Mouse (Mus musculus): ENCODE data around the gene Arid3a. TPM values are rescaled to one million over a fixed set of nuclear protein-coding genes. Genes with fewer than 3 reads are reported as not detected.
A peak's percentile ranks its signal among the peaks of the same experiment; 100 is the strongest.

The Arid3a gene
- polyA plus RNA-seq, 1 experiment from 2014 or later = 5.8 TPM

GRCm38 (mm10) chr10:79959847-79960601, 33.2 kb downstream of the Arid3a start, which contains the start of gene Wdr18:
Gene Wdr18 (plus strand): TSS chr10:79960152.
- peak within 1 kb of the TSS; percentile 90 for H3K4me2 ChIP-seq (ENCODE audit: low read depth, low read length)
- peak within 1 kb of the TSS; percentile 77 for H3K9ac ChIP-seq (ENCODE audit: low read depth, low read length)
- H3K27me3 ChIP-seq (ENCODE audit: control insufficient read depth, insufficient read depth, low read depth, low read length) = no peaks in the 10 kb centered on the region; the same call in 1 of the 2 replicates
- H3K9me3 ChIP-seq (replicated peaks; ENCODE audit: control insufficient read depth, low read length) = no peaks in the 10 kb centered on the region
- ATAC-seq (ENCODE audit: low read depth) = peak; percentile 93
- H3K4me3 ChIP-seq (ENCODE audit: low read depth, low read length) = peak within 1 kb of the TSS; percentile 85
- H3K36me3 ChIP-seq (ENCODE audit: control insufficient read depth, insufficient read depth) = peaks cover 12% of the 10 kb centered on the region; the same call in 1 of the 2 replicates
- H3K27ac ChIP-seq (ENCODE audit: low read length) = peak within 1 kb of the TSS; percentile 25; the same call in 1 of the 2 replicates
- H3K4me1 ChIP-seq (ENCODE audit: control insufficient read depth, low read depth, low read length) = peaks cover 16% of the 10 kb centered on the region
- WGBS (ENCODE audit: insufficient replicate concordance) = under 1% methylated on average over 61 of the region's 61 CpGs

GRCm38 (mm10) chr10:79960671-79961294, 33.9 kb downstream of the Arid3a start:
- 9% methylated on average over 10 of the region's 10 CpGs for WGBS (ENCODE audit: insufficient replicate concordance)
- peaks cover 18% of the 10 kb centered on the region for H3K36me3 ChIP-seq (ENCODE audit: control insufficient read depth, insufficient read depth)
- no peaks in the 10 kb centered on the region; the same call in 1 of the 2 replicates for H3K27me3 ChIP-seq (ENCODE audit: control insufficient read depth, insufficient read depth, low read depth, low read length)
- peaks cover 16% of the 10 kb centered on the region for H3K4me1 ChIP-seq (ENCODE audit: control insufficient read depth, low read depth, low read length)
- peak overlapping the region; percentile 90 for H3K4me2 ChIP-seq (ENCODE audit: low read depth, low read length)
- no peaks in the 10 kb centered on the region for H3K9me3 ChIP-seq (replicated peaks; ENCODE audit: control insufficient read depth, low read length)
- H3K9ac ChIP-seq (ENCODE audit: low read depth, low read length) = peak overlapping the region; percentile 77
- ATAC-seq (ENCODE audit: low read depth) = no peak
- H3K27ac ChIP-seq (ENCODE audit: low read length) = no peak overlapping the region
- H3K4me3 ChIP-seq (ENCODE audit: low read depth, low read length) = peak overlapping the region; percentile 85

GRCm38 (mm10) chr10:79964727-79965126, 37.9 kb downstream of the Arid3a start:
- H3K4me3 ChIP-seq (ENCODE audit: low read depth, low read length) = no peak overlapping the region
- H3K9me3 ChIP-seq (replicated peaks; ENCODE audit: control insufficient read depth, low read length) = no peaks in the 10 kb centered on the region
- H3K9ac ChIP-seq (ENCODE audit: low read depth, low read length) = no peak overlapping the region
- H3K36me3 ChIP-seq (ENCODE audit: control insufficient read depth, insufficient read depth) = peaks cover 28% of the 10 kb centered on the region
- no peak for ATAC-seq (ENCODE audit: low read depth)
- H3K27ac ChIP-seq (ENCODE audit: low read length) = no peak overlapping the region
- 84% methylated on average over 7 of the region's 7 CpGs for whole genome bisulfite sequencing (ENCODE audit: insufficient replicate concordance)
- H3K4me2 ChIP-seq (ENCODE audit: low read depth, low read length) = no peak overlapping the region
- H3K4me1 ChIP-seq (ENCODE audit: control insufficient read depth, low read depth, low read length) = peaks cover 10% of the 10 kb centered on the region
- peaks cover 6% of the 10 kb centered on the region for H3K27me3 ChIP-seq (ENCODE audit: control insufficient read depth, insufficient read depth, low read depth, low read length)

- peaks cover 28% of the 10 kb centered on the region for H3K36me3 ChIP-seq (ENCODE audit: control insufficient read depth, insufficient read depth)
- no peak overlapping the region for H3K4me3 ChIP-seq (ENCODE audit: low read depth, low read length)
- H3K9me3 ChIP-seq (replicated peaks; ENCODE audit: control insufficient read depth, low read length) = no peaks in the 10 kb centered on the region
- H3K4me2 ChIP-seq (ENCODE audit: low read depth, low read length) = no peak overlapping the region
- H3K27ac ChIP-seq (ENCODE audit: low read length) = no peak overlapping the region
- peaks cover 12% of the 10 kb centered on the region for H3K27me3 ChIP-seq (ENCODE audit: control insufficient read depth, insufficient read depth, low read depth, low read length)
- 63% methylated on average over 5 of the region's 5 CpGs for WGBS (ENCODE audit: insufficient replicate concordance)
- no peak overlapping the region for H3K9ac ChIP-seq (ENCODE audit: low read depth, low read length)
- ATAC-seq (ENCODE audit: low read depth) = no peak
- H3K4me1 ChIP-seq (ENCODE audit: control insufficient read depth, low read depth, low read length) = peaks cover 10% of the 10 kb centered on the region
These were observed 38.5 kb downstream of the Arid3a start for GRCm38 (mm10) chr10:79965325-79965724.

GRCm38 (mm10) chr10:79966886-79967400, 40.1 kb downstream of the Arid3a start:
- H3K36me3 ChIP-seq (ENCODE audit: control insufficient read depth, insufficient read depth) = peaks cover 26% of the 10 kb centered on the region
- 78% methylated on average over 5 of the region's 5 CpGs for WGBS (ENCODE audit: insufficient replicate concordance)
- no peak overlapping the region for H3K9ac ChIP-seq (ENCODE audit: low read depth, low read length)
- peaks cover 28% of the 10 kb centered on the region for H3K27me3 ChIP-seq (ENCODE audit: control insufficient read depth, insufficient read depth, low read depth, low read length)
- no peaks in the 10 kb centered on the region for H3K4me1 ChIP-seq (ENCODE audit: control insufficient read depth, low read depth, low read length)
- H3K4me2 ChIP-seq (ENCODE audit: low read depth, low read length) = no peak overlapping the region
- no peaks in the 10 kb centered on the region for H3K9me3 ChIP-seq (replicated peaks; ENCODE audit: control insufficient read depth, low read length)
- no peak overlapping the region for H3K4me3 ChIP-seq (ENCODE audit: low read depth, low read length)
- ATAC-seq (ENCODE audit: low read depth) = no peak
- H3K27ac ChIP-seq (ENCODE audit: low read length) = no peak overlapping the region

GRCm38 (mm10) chr10:79968181-79968580, 41.3 kb downstream of the Arid3a start:
- 75% methylated on average over 1 of the region's 1 CpGs for WGBS (ENCODE audit: insufficient replicate concordance)
- Histone ChIP-seq H3K27me3 (ENCODE audit: control insufficient read depth, insufficient read depth, low read depth, low read length) (peaks cover 35% of the 10 kb centered on the region), H3K4me3 (ENCODE audit: low read depth, low read length) (no peak overlapping the region), H3K27ac (ENCODE audit: low read length) (no peak overlapping the region), H3K9ac (ENCODE audit: low read depth, low read length) (no peak overlapping the region), H3K4me1 (ENCODE audit: control insufficient read depth, low read depth, low read length) (peaks cover 3% of the 10 kb centered on the region; the same call in 1 of the 2 replicates), H3K9me3 (replicated peaks; ENCODE audit: control insufficient read depth, low read length) (no peaks in the 10 kb centered on the region), H3K4me2 (ENCODE audit: low read depth, low read length) (no peak overlapping the region), H3K36me3 (ENCODE audit: control insufficient read depth, insufficient read depth) (peaks cover 21% of the 10 kb centered on the region)
- ATAC-seq (ENCODE audit: low read depth) = no peak

- ATAC-seq (ENCODE audit: low read depth) = no peak
These were observed 42.3 kb downstream of the Arid3a start for GRCm38 (mm10) chr10:79969124-79969568.

GRCm38 (mm10) chr10:79970415-79971182, 43.8 kb downstream of the Arid3a start, which contains the start of gene Grin3b:
Gene Grin3b (plus strand): TSS chr10:79970715.
- H3K9ac ChIP-seq (ENCODE audit: low read depth, low read length) = no peak within 1 kb of the TSS
- peaks cover 35% of the 10 kb centered on the region for H3K27me3 ChIP-seq (ENCODE audit: control insufficient read depth, insufficient read depth, low read depth, low read length)
- H3K4me2 ChIP-seq (ENCODE audit: low read depth, low read length) = peak within 1 kb of the TSS; percentile 40
- H3K27ac ChIP-seq (ENCODE audit: low read length) = no peak within 1 kb of the TSS
- ATAC-seq (ENCODE audit: low read depth) = no peak
- H3K4me1 ChIP-seq (ENCODE audit: control insufficient read depth, low read depth, low read length) = peaks cover 3% of the 10 kb centered on the region
- peaks cover 16% of the 10 kb centered on the region for H3K36me3 ChIP-seq (ENCODE audit: control insufficient read depth, insufficient read depth)
- 9% methylated on average over 33 of the region's 47 CpGs for WGBS (ENCODE audit: insufficient replicate concordance)
- no peaks in the 10 kb centered on the region; the same call in none of the 2 replicates for H3K9me3 ChIP-seq (replicated peaks; ENCODE audit: control insufficient read depth, low read length)
- H3K4me3 ChIP-seq (ENCODE audit: low read depth, low read length) = peak within 1 kb of the TSS; percentile 16

More at GRCm38 (mm10) chr10:79969124-79969568, 42.3 kb downstream of the Arid3a start:
- no peak overlapping the region for H3K4me3 ChIP-seq (ENCODE audit: low read depth, low read length)
- H3K9me3 ChIP-seq (replicated peaks; ENCODE audit: control insufficient read depth, low read length) = no peaks in the 10 kb centered on the region
- WGBS (ENCODE audit: insufficient replicate concordance) = 27% methylated on average over 3 of the region's 3 CpGs
- peaks cover 21% of the 10 kb centered on the region for H3K36me3 ChIP-seq (ENCODE audit: control insufficient read depth, insufficient read depth)
- H3K4me1 ChIP-seq (ENCODE audit: control insufficient read depth, low read depth, low read length) = peaks cover 3% of the 10 kb centered on the region; the same call in 1 of the 2 replicates
- H3K4me2 ChIP-seq (ENCODE audit: low read depth, low read length) = no peak overlapping the region
- H3K27me3 ChIP-seq (ENCODE audit: control insufficient read depth, insufficient read depth, low read depth, low read length) = peaks cover 35% of the 10 kb centered on the region
- H3K9ac ChIP-seq (ENCODE audit: low read depth, low read length) = no peak overlapping the region
- H3K27ac ChIP-seq (ENCODE audit: low read length) = no peak overlapping the region
